Mouse (Mus musculus) neural tube, embryonic 10.5 days (tissue): ENCODE results near the gene C5ar1.

Experiments
- DNase-seq: peaks from one replicate; pipeline ENCODE4 v3.0.0-alpha.2; 2017; ENCODE audit warnings: low spot score; ENCODE audit errors: extremely low spot score

Gene C5ar1

DNA sequence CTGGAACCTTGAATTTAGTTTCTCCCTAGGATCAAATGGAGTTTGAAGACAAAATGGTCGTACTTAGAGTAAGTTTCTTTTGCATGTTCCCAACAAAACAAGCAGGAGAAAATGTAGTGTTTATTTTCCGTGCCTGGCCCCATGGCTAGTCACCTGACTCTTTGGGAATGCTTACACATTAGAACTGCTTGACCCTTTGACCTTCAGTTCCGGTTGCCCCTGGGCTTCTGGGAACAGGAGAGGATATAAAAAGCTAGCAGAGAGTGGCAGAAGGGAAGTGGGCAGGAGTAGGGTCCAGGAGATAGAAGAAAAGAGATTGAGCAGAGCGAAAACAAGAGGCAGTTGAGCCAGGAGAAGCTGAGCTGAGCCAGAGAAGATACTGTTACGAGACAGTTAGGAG, 29.5 kb downstream of the C5ar1 start:
- DNase-seq = peak; percentile 42

- peak; percentile 98 for DNase-seq
These were observed 37.6 kb downstream of the C5ar1 start, which contains the start of gene Dhx34 for GRCm38 (mm10) chr7:16221582-16222272. Gene Dhx34 (minus strand): TSS chr7:16222037.

- no peak for DNase-seq
These were observed 45.4 kb downstream of the C5ar1 start for GRCm38 (mm10) chr7:16213986-16214385.

GRCm38 (mm10) chr7:16213196-16213595, 46.1 kb downstream of the C5ar1 start:
- DNase-seq = no peak

- DNase-seq = no peak
These were observed 48.4 kb downstream of the C5ar1 start for GRCm38 (mm10) chr7:16210862-16211365.

DNA sequence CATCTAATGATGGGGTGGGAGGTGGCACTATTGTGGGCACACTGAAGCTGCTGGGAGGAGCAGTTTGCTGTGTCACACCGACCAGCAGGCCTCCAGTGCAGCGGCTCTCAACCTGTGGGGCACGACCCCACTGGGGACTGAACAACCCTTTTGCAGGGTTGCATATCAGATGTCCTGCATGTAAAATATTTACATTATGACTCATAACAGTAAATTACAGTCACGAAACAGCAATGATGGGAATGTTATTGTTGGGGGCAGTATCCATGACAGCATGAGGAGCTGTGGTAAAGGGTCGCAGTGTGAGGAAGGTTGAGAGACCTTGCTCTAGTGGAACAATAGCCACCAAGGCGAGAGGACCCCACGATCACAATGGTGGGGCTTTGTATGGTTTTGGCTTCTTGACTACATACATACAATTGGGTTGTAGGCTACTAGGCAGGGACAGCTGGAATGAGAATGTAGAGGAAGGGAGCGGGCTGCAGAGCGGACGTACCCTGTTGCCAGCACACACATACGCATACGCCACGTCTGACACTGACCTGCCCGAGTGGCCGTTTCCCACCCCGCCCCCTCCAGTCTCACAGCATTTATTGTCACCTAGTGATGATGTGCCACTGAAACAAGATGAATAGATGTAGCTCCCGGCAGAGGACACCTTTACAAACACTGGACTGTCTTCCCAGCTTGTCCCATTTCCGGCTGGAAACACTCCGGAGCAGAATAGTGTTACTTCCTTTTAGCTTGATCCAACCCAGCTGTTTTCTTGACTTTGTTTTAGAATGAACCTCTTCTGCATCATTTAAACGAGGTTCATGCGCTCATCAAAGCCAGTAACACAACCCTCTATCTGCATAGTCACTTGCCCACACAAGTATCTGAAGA, 50.3 kb downstream of the C5ar1 start:
- no peak for DNase-seq

GRCm38 (mm10) chr7:16207496-16207895, 51.8 kb downstream of the C5ar1 start:
- no peak for DNase-seq

DNA sequence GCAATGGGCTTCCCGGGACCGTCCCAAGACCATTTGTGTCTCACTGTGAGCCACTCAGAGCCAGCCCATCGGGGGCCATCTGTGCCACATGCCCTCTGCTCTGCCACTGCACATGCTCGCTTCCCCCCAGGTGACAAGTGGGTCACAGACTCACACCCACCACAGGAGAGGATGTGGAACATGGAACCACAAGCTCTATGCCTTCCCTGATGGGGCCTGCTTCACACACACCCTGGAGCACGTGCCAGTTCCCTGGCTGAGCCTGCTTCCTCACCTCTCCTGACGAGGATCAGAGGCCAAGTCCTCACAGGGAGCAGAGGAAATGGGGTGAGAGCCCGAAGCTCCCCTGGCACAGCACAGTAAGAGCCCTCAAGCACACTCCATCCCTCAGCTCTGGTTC, 52.3 kb downstream of the C5ar1 start:
- DNase-seq = no peak

DNA sequence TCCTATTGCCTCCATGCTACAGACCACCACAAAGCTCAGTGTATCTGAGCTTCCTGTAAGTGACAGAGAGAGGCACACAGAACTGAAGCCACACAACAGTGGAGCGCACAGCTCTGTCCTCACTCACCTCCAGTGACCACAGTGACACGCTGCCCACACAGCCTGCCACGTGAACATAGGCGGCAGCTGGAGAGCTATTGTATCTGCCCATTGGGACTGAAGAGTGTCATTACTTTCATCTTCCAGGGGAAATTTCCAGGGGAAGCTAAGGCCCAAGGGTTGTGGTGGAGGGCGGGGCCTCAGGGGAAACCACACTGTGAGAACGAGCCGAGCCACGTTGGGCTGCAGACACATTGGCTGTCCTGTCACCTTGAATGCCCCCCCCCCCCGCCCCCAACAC, 54.5 kb downstream of the C5ar1 start:
- DNase-seq = no peak

- DNase-seq = no peak
These were observed 55.8 kb downstream of the C5ar1 start for GRCm38 (mm10) chr7:16203505-16203903.

DNA sequence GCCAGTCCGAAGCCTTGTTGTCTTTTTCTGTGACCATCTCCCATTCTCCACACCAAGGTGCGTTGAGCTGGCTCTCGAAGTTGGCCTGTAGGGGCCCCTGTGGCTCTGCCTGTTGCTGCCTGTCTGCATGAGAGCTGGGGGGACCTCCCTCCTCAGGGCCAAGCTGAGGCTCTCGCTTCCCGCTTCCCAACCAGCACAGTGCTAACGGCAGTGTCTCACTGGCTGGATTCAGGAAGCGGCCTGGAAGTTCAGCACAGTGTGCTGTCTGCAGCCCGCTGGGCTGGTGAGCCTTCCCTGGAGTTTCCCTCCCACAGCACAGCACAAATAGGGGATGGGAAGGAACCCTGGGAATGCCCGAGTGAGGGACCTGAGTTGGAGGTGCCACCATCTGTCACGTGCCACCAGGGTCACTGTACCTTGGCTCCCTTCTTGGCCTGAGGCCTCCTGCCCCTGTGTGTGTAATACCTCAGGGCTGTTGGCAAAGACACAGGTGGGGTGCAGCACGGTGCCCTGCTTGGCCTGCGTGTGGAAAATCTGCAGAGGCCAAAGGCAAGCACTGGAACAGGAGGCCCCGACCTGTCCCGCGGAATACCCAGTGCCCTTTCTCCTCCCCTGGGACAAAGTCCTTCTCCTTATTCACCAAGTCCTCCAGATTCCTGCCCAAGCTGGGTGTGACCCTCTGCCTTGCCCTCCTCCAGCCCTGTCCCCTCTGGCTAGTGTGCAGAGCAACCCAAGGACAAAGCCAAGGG, 56.4 kb downstream of the C5ar1 start:
- DNase-seq = no peak

- no peak for DNase-seq
These were observed 58.2 kb downstream of the C5ar1 start for GRCm38 (mm10) chr7:16201136-16201535.

DNA sequence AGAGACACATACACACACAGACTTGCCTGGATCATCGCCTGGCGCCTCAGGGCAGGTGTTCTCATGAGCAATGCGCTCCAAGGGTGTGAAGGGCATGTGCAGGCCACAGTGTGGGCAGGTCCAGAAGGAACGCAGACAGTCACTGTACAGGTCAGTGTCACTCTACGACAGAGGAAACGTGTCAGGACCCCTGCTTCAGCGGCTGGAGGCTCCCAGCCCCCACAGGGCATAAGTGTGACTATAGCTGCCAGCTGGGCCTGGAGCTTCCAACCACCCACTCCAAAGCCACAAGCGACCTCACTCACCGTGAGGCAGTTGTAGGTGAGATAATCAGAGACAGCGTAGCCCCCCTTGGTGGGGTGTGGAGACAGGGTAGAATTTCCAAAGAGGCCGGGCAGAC, 60.8 kb downstream of the C5ar1 start:
- DNase-seq = no peak

DNA sequence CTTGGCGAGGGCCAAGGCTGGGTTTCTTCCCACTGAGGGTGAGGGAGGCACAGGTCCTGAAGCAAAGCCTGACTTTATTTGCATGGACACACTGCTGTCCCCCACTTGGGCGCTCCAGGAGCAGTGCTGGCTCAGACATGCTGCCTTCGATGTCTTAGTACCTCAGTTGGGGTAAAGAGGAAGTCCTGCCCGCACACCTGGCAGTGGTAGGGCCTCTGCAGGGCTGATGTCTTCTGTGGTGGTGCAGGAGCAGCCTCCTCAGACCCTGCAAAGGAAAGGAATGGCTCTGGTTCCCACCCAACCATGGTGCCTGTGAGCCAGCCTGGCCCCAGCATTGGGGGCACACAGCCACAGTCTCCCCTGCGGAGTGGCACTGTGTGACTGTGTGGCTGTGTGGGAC, 62.2 kb downstream of the C5ar1 start:
- no peak for DNase-seq
